Mouse (Mus musculus) CH12.LX (cell line): ENCODE measurements at regions not wholly inside any gene's neighbourhood (a gene's known extent, or its start where the extent isn't known, plus 50 kb on each side); places are given as distances from the start of the nearest gene placed in this dataset.

Experiments used
- DNase-seq: peaks from one replicate; pipeline ENCODE4 v3.0.0-alpha.2; 2013; ENCODE audit errors: extremely low read depth
- H3K27ac ChIP-seq: 2 replicates; pipeline ENCODE4 v1.5.1; 2012; ENCODE audit warnings: low read depth, mild to moderate bottlenecking, control low read depth, moderate library complexity; ENCODE audit not compliant: insufficient read depth
- H3K27me3 ChIP-seq: replicated peaks from 2 replicates; pipeline ENCODE3; 2012; ENCODE audit warnings: inconsistent platforms
- H3K36me3 ChIP-seq, 2 experiments: replicated peaks in 1 of 2; 2 replicates each; pipeline versions ENCODE3 to v1.6.1; 2012; ENCODE audit warnings: inconsistent platforms in 1 of 2, low read length in 1 of 2, mild to moderate bottlenecking in 1 of 2, mixed read lengths in 1 of 2, moderate library complexity in 1 of 2; ENCODE audit not compliant: control insufficient read depth in 1 of 2, insufficient read depth in 1 of 2
- H3K4me1 ChIP-seq, 2 experiments: 2 replicates each; pipeline ENCODE4 v1.6.1; 2012; ENCODE audit warnings: inconsistent platforms in 1 of 2, moderate library complexity in 1 of 2; ENCODE audit not compliant: insufficient read depth in 2 of 2, control insufficient read depth in 1 of 2
- H3K4me2 ChIP-seq: 2 replicates; pipeline ENCODE4 v1.6.1; 2012; ENCODE audit warnings: low read depth, mild to moderate bottlenecking, control low read depth; ENCODE audit not compliant: poor library complexity, insufficient read depth, severe bottlenecking
- H3K4me3 ChIP-seq, 3 experiments: fragments of 150-350 bp in 1 of 3; sonication (generic) in 1 of 3; replicated peaks in 1 of 3; 2 replicates each; pipeline versions ENCODE3 to v1.5.1; 2011 to 2012; ENCODE audit warnings: low read depth in 2 of 3, low read length in 2 of 3, mild to moderate bottlenecking in 2 of 3, moderate library complexity in 2 of 3, control low read depth in 1 of 3, improper control_type of control experiment in 1 of 3, inconsistent platforms in 1 of 3, mixed read lengths in 1 of 3; ENCODE audit not compliant: poor library complexity in 1 of 3
- H3K79me2 ChIP-seq: replicated peaks from 2 replicates; pipeline ENCODE4 v1.6.1; 2012; ENCODE audit warnings: mild to moderate bottlenecking, moderate library complexity; ENCODE audit not compliant: control insufficient read depth, poor library complexity, insufficient read depth, severe bottlenecking; ENCODE audit errors: extremely low read depth
- H3K9ac ChIP-seq: 2 replicates; pipeline ENCODE4 v1.6.1; 2012; ENCODE audit warnings: low read depth, mild to moderate bottlenecking, control low read depth, moderate library complexity; ENCODE audit not compliant: insufficient read depth
- H3K9me3 ChIP-seq: replicated peaks from 2 replicates; pipeline ENCODE3; 2012; ENCODE audit warnings: low read length, inconsistent platforms, mixed read lengths
- EP300 ChIP-seq: IDR thresholded peaks from 2 replicates; pipeline ENCODE4 v1.6.1; 2011; ENCODE audit warnings: low read length, improper control_type of control experiment
- MYC ChIP-seq: IDR thresholded peaks from 2 replicates; pipeline ENCODE4 v1.6.1; 2011; ENCODE audit warnings: low read depth, mild to moderate bottlenecking, improper control_type of control experiment, low read length
- USF2 ChIP-seq: conservative IDR thresholded peaks from 2 replicates; pipeline ENCODE4 v1.6.1; 2011; ENCODE audit warnings: low read depth, low read length, improper control_type of control experiment
- ZMIZ1 ChIP-seq: IDR thresholded peaks from 2 replicates; pipeline ENCODE4 v1.6.1; 2012; ENCODE audit warnings: low read depth, mild to moderate bottlenecking, inconsistent platforms, low read length, improper control_type of control experiment
- dilution Hi-C: fragments of 300-500 bp; cut with MboI; formaldehyde crosslinking; loops from 2 replicates; pipeline ENCODE4 v1.14.3; 2020; ENCODE audit warnings: low sequenced_read_pairs; ENCODE audit not compliant: extremely low pct_unique_long_range_greater_than_20kb, extremely low pct_ligation_motif_present
- in situ Hi-C: fragments of 300-500 bp; cut with MboI; formaldehyde crosslinking; loops from 3 replicates; pipeline ENCODE4 v1.14.3; 2019; ENCODE audit warnings: low sequenced_read_pairs, low pct_ligation_motif_present, low pct_unique_long_range_greater_than_20kb, mixed read lengths

- H3K27me3 ChIP-seq = peaks cover 3% of the 10 kb centered on the region
- no peak overlapping the region for H3K4me2 ChIP-seq
- H3K9ac ChIP-seq = no peak overlapping the region
- DNase-seq = no peak
- no peak for TF ChIP-seq MYC
- TF ChIP-seq EP300 = no peak
- TF ChIP-seq USF2 = no peak
- TF ChIP-seq ZMIZ1 = no peak
- dilution Hi-C loops = no loop called here
- H3K79me2 ChIP-seq = no peaks in the 10 kb centered on the region
- no peak overlapping the region for H3K27ac ChIP-seq
- no peaks in the 10 kb centered on the region for H3K36me3 ChIP-seq
- in situ Hi-C loops = loop anchor here (5.0 kb wide), 1 partner anchor 47 kb away; no protein-coding TSS in a partner anchor
- H3K9me3 ChIP-seq = peaks cover 10% of the 10 kb centered on the region
- no peaks in the 10 kb centered on the region; a peak in 1 of 4 replicates for H3K4me1 ChIP-seq
- no peak overlapping the region for H3K4me3 ChIP-seq
Measured at GRCm38 (mm10) chr2:30544782-30545435, 49.9 kb upstream of the Cstad start.
